8 mouse cellular contexts compared by ENCODE assay signal in the genomic region with DNA sequence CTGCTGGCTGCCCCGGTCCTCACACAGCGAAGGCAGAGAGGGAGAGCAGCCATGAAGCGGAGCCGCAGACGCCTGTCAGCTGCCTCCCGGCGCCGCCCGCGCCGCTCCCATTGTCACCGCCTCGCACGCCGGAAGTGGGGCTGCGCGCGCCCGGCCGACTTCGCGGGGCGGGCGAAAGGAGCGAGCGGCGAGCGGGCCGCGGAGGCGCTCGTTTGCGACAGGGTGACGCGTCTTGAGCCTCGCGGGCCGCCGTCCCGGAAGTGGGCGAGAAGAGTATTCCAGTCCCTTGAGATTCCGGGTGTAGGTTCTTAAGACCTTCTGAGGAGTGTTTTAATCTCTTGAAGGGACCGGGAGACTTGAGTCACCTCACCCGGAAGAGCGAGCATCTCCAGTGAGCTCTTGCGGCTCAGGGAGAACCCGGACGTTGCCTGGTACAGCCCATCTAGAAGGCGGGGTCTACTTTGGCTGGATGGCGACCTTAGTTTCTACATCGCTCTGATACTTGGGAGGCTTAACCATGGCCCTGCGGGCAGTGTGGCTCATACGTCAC. TPM values are rescaled to one million over a fixed set of nuclear protein-coding genes. Genes with fewer than 3 reads are reported as not detected.
DNase-seq lines count a peak whose midpoint lies in the region; ATAC-seq and TF ChIP-seq lines count a peak whose summit lies in the region.

A gene (minus strand): TSS at position 380 of the 550 bp plus-strand sequence.

- H3K4me3 ChIP-seq in C2C12 (ENCODE audit: insufficient read depth, poor library complexity, severe bottlenecking): peak within 1 kb of the TSS; percentile 72
- H3K4me3 ChIP-seq in erythroblast, embryonic 14.5 days (replicated peaks): peak within 1 kb of the TSS; percentile 96
- H3K4me3 ChIP-seq in heart, embryonic 11.5 days (ENCODE audit: low read depth, low read length): peak within 1 kb of the TSS; percentile 92
- H3K4me3 ChIP-seq in kidney, embryonic 16.5 days (ENCODE audit: low read length): peak within 1 kb of the TSS; percentile 94
- peak within 1 kb of the TSS; percentile 99 for H3K4me3 ChIP-seq in liver, adult 2 months (ENCODE audit: insufficient read depth, low read depth, low read length)
- peak within 1 kb of the TSS; percentile 76 for H3K4me3 ChIP-seq in myocyte

- WGBS in heart, embryonic 11.5 days (ENCODE audit: insufficient replicate concordance): under 1% methylated on average over 52 of the region's 53 CpGs
- WGBS in kidney, embryonic 16.5 days: under 1% methylated on average over 51 of the region's 53 CpGs
- under 1% methylated on average over 53 of the region's 53 CpGs for WGBS in liver, adult 2 months

- peak; percentile 99 for TF ChIP-seq POLR2A in brain, embryonic 14.5 days (IDR thresholded peaks at IDR 0.05; ENCODE audit: borderline replicate concordance, extremely low read depth, insufficient read depth, insufficient read length, poor library complexity, severe bottlenecking)
- TF ChIP-seq POLR2A in liver, adult 2 months (IDR thresholded peaks at IDR 0.05; ENCODE audit: extremely low read depth, insufficient read depth, low read length): peak; percentile 77
- TF ChIP-seq POLR2A in myocyte (IDR thresholded peaks at IDR 0.05; ENCODE audit: insufficient read length, low read depth): peak; percentile 88

- peak within 1 kb of the TSS; percentile 99 for H3K9ac ChIP-seq in heart, embryonic 11.5 days (ENCODE audit: low read depth, low read length)
- peak within 1 kb of the TSS; percentile 96 for H3K9ac ChIP-seq in kidney, embryonic 16.5 days (replicated peaks; ENCODE audit: low read length)
- H3K9ac ChIP-seq in liver, adult 2 months (ENCODE audit: low read depth, low read length): peak within 1 kb of the TSS; percentile 100

- H3K27me3 ChIP-seq in C2C12 (ENCODE audit: control insufficient read depth, insufficient read depth, insufficient read length) (no peaks in the 10 kb centered on the region), myocyte (ENCODE audit: control insufficient read depth, insufficient read depth, insufficient read length) (no peaks in the 10 kb centered on the region)
- no peaks in the 10 kb centered on the region for H3K27me3 ChIP-seq in erythroblast, embryonic 14.5 days (ENCODE audit: control insufficient read depth)
- no peaks in the 10 kb centered on the region for H3K27me3 ChIP-seq in heart, embryonic 11.5 days (ENCODE audit: control insufficient read depth, insufficient read depth, low read length)
- H3K27me3 ChIP-seq in kidney, embryonic 16.5 days (ENCODE audit: insufficient read depth, low read length): no peaks in the 10 kb centered on the region
- no peaks in the 10 kb centered on the region for H3K27me3 ChIP-seq in liver, adult 2 months (ENCODE audit: control insufficient read depth, insufficient read depth, low read length)
- H3K27me3 ChIP-seq in splenic B cell, adult 2 months (ENCODE audit: control insufficient read depth, insufficient read depth, low read length, poor library complexity, severe bottlenecking): no peaks in the 10 kb centered on the region

- ATAC-seq in heart, embryonic 11.5 days (replicated peaks; ENCODE audit: insufficient number of reproducible peaks, low FRiP score, low TSS enrichment): peak; percentile 93
- peak; percentile 97 for ATAC-seq in kidney, embryonic 16.5 days (ENCODE audit: low FRiP score, low TSS enrichment)

- H3ac ChIP-seq in C2C12 (ENCODE audit: control insufficient read depth, insufficient read length, low read depth) (peak within 1 kb of the TSS; percentile 96), myocyte (ENCODE audit: control insufficient read depth, insufficient read length) (peak within 1 kb of the TSS; percentile 82)

- H3K79me3 ChIP-seq in C2C12 (ENCODE audit: low read depth): peaks cover 59% of the 10 kb centered on the region

- no peaks in the 10 kb centered on the region for H3K9me3 ChIP-seq in erythroblast, embryonic 14.5 days (ENCODE audit: control insufficient read depth, low read length)
- H3K9me3 ChIP-seq in heart, embryonic 11.5 days (replicated peaks; ENCODE audit: control insufficient read depth, low read length): no peaks in the 10 kb centered on the region
- no peaks in the 10 kb centered on the region for H3K9me3 ChIP-seq in kidney, embryonic 16.5 days (ENCODE audit: low read length)

- peak; percentile 99 for DNase-seq in brain, embryonic 14.5 days (ENCODE audit: low read depth)
- DNase-seq in liver, adult 2 months (ENCODE audit: extremely low read depth, low read depth, low spot score): peak; percentile 83
- peak; percentile 96 for DNase-seq in splenic B cell, adult 2 months (ENCODE audit: low read depth, low spot score)

- peaks cover 43% of the 10 kb centered on the region for H3K4me1 ChIP-seq in erythroblast, embryonic 14.5 days (ENCODE audit: control insufficient read depth)
- peaks cover 9% of the 10 kb centered on the region for H3K4me1 ChIP-seq in heart, embryonic 11.5 days (ENCODE audit: control insufficient read depth, insufficient read depth, low read length)
- H3K4me1 ChIP-seq in kidney, embryonic 16.5 days (ENCODE audit: insufficient read depth, low read length): peaks cover 14% of the 10 kb centered on the region
- peaks cover 2% of the 10 kb centered on the region; the same call in 1 of the 2 replicates for H3K4me1 ChIP-seq in liver, adult 2 months (ENCODE audit: control insufficient read depth, insufficient read depth, low read length)

- H3K36me3 ChIP-seq in C2C12 (ENCODE audit: control insufficient read depth, insufficient read depth) (peaks cover 6% of the 10 kb centered on the region), myocyte (ENCODE audit: control insufficient read depth, insufficient read depth) (no peaks in the 10 kb centered on the region)
- H3K36me3 ChIP-seq in erythroblast, embryonic 14.5 days (ENCODE audit: control insufficient read depth): peaks cover 2% of the 10 kb centered on the region; the same call in 1 of the 2 replicates
- H3K36me3 ChIP-seq in heart, embryonic 11.5 days (ENCODE audit: control insufficient read depth, insufficient read depth, low read length): no peaks in the 10 kb centered on the region
- H3K36me3 ChIP-seq in kidney, embryonic 16.5 days (ENCODE audit: insufficient read depth, low read length): no peaks in the 10 kb centered on the region
- no peaks in the 10 kb centered on the region for H3K36me3 ChIP-seq in liver, adult 2 months (ENCODE audit: control insufficient read depth, insufficient read depth, low read length)
- no peaks in the 10 kb centered on the region for H3K36me3 ChIP-seq in splenic B cell, adult 2 months (ENCODE audit: control insufficient read depth, insufficient read depth, low read length, poor library complexity, severe bottlenecking)

- no peak for TF ChIP-seq CTCF in C2C12 (IDR thresholded peaks at IDR 0.05; ENCODE audit: control insufficient read depth, insufficient read depth, insufficient read length)
- no peak for TF ChIP-seq CTCF in brain, embryonic 14.5 days (IDR thresholded peaks at IDR 0.05; ENCODE audit: borderline replicate concordance, extremely low read depth, insufficient read depth, insufficient read length)
- TF ChIP-seq CTCF in liver, adult 2 months (IDR thresholded peaks at IDR 0.05; ENCODE audit: low read depth, low read length): no peak

- peak within 1 kb of the TSS; percentile 70 for H3K4me2 ChIP-seq in heart, embryonic 11.5 days
- peak within 1 kb of the TSS; percentile 70 for H3K4me2 ChIP-seq in kidney, embryonic 16.5 days (replicated peaks; ENCODE audit: low read depth, low read length)
- H3K4me2 ChIP-seq in myocyte (ENCODE audit: low read depth): peak within 1 kb of the TSS; percentile 85

- H3K27ac ChIP-seq in heart, embryonic 11.5 days (ENCODE audit: low read depth, low read length): peak within 1 kb of the TSS; percentile 99
- peak within 1 kb of the TSS; percentile 98 for H3K27ac ChIP-seq in kidney, embryonic 16.5 days (ENCODE audit: low read length)
- peak within 1 kb of the TSS; percentile 97 for H3K27ac ChIP-seq in liver, adult 2 months (replicated peaks; ENCODE audit: insufficient read depth, low read depth, low read length)

- peaks cover 86% of the 10 kb centered on the region for H3K79me2 ChIP-seq in C2C12 (ENCODE audit: control insufficient read depth, insufficient read depth)
- peaks cover 9% of the 10 kb centered on the region; the same call in 1 of the 2 replicates for H3K79me2 ChIP-seq in liver, adult 2 months (ENCODE audit: control insufficient read depth, insufficient read depth, low read length)
- peaks cover 74% of the 10 kb centered on the region for H3K79me2 ChIP-seq in myocyte (ENCODE audit: control insufficient read depth, insufficient read depth)

TF ChIP-seq in C2C12, 6 proteins besides CTCF, POLR2A, EP300 and RAD21:
- no peak for TF ChIP-seq MYOD1 (IDR thresholded peaks at IDR 0.05; ENCODE audit: control insufficient read depth, insufficient read length, low read depth)
- no peak for TF ChIP-seq CEBPB (IDR thresholded peaks at IDR 0.05; ENCODE audit: low read depth)
TF ChIP-seq in C2C12: peak in this region for 0.

TF ChIP-seq in myocyte, 11 proteins besides CTCF, POLR2A, EP300 and RAD21:
- TF ChIP-seq E2F4 (IDR thresholded peaks at IDR 0.05; ENCODE audit: insufficient read depth) (no peak), CEBPB (IDR thresholded peaks at IDR 0.05; ENCODE audit: insufficient read depth, poor library complexity, severe bottlenecking) (no peak), MYOG (IDR thresholded peaks at IDR 0.05; ENCODE audit: control insufficient read depth in 1 of 3, insufficient read depth in 1 of 3, insufficient read length in 2 of 3, low read depth in 2 of 3) (peak in 2 of 3 experiments; percentile 38 to 62), MAX (IDR thresholded peaks at IDR 0.05; ENCODE audit: low read depth) (no peak), USF1 (IDR thresholded peaks at IDR 0.05; ENCODE audit: low read depth) (no peak), REST (IDR thresholded peaks at IDR 0.05; ENCODE audit: insufficient read depth, insufficient read length) (no peak), TCF12 (IDR thresholded peaks at IDR 0.05; ENCODE audit: insufficient read depth, poor library complexity, severe bottlenecking) (no peak), SRF (IDR thresholded peaks at IDR 0.05; ENCODE audit: control insufficient read depth, insufficient read length, low read depth) (peak; percentile 31), POLR2AphosphoS2 (IDR thresholded peaks at IDR 0.05; ENCODE audit: insufficient read length, low read depth) (peak; percentile 95), MYOD1 (IDR thresholded peaks at IDR 0.05; ENCODE audit: control insufficient read depth in 1 of 3, insufficient read length in 2 of 3, low read depth in 2 of 3) (peak in 2 of 3 experiments; percentile 38 to 63)

RNA-seq across cellular contexts. Expression of the gene that starts here (rescaled TPM):
- polyA plus RNA-seq in C2C12 (2012; fragmentation: generic; extraction: Trizol) (12.9 TPM), myocyte (2012; fragmentation: generic; extraction: Trizol) (10.4 TPM)
- polyA plus RNA-seq in brain, embryonic 14.5 days (2012; rRNA removed): 53.1 and 57.4 TPM in 2 replicates
- 0.39 and 0.54 TPM in 2 replicates for polyA plus RNA-seq in erythroblast, embryonic 14.5 days (2012)
- polyA plus RNA-seq in heart, embryonic 11.5 days (2014; fragmentation: Nextera tagmentation; extraction: Ambion mirVana): 44.6 and 50.5 TPM in 2 replicates
- polyA plus RNA-seq in kidney, embryonic 16.5 days (2015; fragmentation: Nextera tagmentation; extraction: Ambion mirVana): 40.4 and 42.5 TPM in 2 replicates
- total RNA-seq in liver, adult 2 months (2014; rRNA removed): 17.7 and 20.5 TPM in 2 replicates
- 2.6 and 3.4 TPM in 2 replicates for polyA plus RNA-seq in liver, adult 2 months (2012; rRNA removed)

Comparison
In these comparisons a context has a peak if more than half of its experiments do, and no peak if none do; other contexts are left out.
1. Peak in every context shown above with its lines: DNase-seq, ATAC-seq, H3K4me3 ChIP-seq and H3K27ac ChIP-seq.